Mouse (Mus musculus): ENCODE results near the gene Prrc2a.
"Not testable (repeated sequence)": the region's sequence is repeated elsewhere in the genome, so short reads cannot be mapped to it uniquely, and the experiment has no call there.

DNA sequence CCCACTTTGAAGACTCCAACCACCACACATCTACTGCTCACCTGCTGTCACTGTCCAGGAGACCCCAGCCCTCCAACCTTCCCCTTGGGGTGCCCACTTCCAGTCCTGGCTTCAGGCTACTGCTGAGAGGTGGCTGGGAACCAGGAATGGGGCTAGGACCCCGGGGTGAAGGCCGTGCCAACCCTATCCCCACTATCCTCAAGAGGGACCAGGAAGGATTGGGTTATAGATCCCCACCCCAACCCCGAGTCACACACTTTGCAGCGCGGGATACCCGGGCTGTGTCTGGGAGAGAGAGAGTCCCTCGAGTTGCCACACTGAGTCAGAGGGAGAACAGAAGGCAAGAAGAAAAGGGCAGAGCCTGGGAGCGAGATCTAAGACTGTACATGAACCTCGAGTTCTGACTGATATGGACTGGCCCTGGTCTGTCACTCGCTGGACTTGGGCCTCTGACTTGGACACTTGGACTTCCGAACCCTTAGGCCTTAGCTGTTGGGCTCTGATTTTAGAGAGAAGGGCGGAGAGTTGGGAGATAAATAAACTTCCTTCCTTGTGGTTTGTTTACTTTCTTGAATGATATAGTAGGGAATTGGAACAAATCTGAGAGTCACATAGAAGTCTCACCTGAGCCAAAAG is 40.3 kb downstream of the Prrc2a start:
- not testable (repeated sequence) for TF ChIP-seq CTCF (IDR thresholded peaks at IDR 0.05 in 2 of 3, conservative IDR thresholded peaks at IDR 0.05 in 1 of 3; ENCODE audit: control insufficient read depth in 1 of 3, insufficient read depth in 1 of 3, low read depth in 2 of 3, low read length in 3 of 3, poor library complexity in 1 of 3, severe bottlenecking in 1 of 3); POLR2A (IDR thresholded peaks at IDR 0.05; ENCODE audit: control insufficient read depth in 1 of 2, insufficient read depth in 1 of 2, low read depth in 1 of 2, low read length in 2 of 2, poor library complexity in 1 of 2)
